Mouse (Mus musculus): ENCODE measurements around the gene Supt20. TPM values are rescaled to one million over a fixed set of nuclear protein-coding genes. Genes with fewer than 3 reads are reported as not detected.

Supt20 gene
- total and polyA plus RNA-seq, 3 experiments, result 31.6 to 66.6 TPM; not detected in 1

GRCm38 (mm10) chr3:54668722-54669121 is 23.9 kb upstream of the Supt20 start:
- H3K4me1 ChIP-seq (ENCODE audit: control insufficient read depth in 1 of 2, insufficient read depth in 2 of 2, low read length in 2 of 2), result no peaks in the 10 kb centered on the region; a peak in 3 of 4 replicates

GRCm38 (mm10) chr3:54669559-54669958 is 23.0 kb upstream of the Supt20 start:
- H3K9ac ChIP-seq (ENCODE audit: control insufficient read depth, low read depth, low read length, poor library complexity, severe bottlenecking), result no peak overlapping the region
- no peak overlapping the region for H3K27ac ChIP-seq (ENCODE audit: control insufficient read depth, low read depth, low read length)
- H3K79me2 ChIP-seq (ENCODE audit: control insufficient read depth, insufficient read depth, low read length, poor library complexity), result no peaks in the 10 kb centered on the region
- H3K9me3 ChIP-seq (replicated peaks; ENCODE audit: insufficient read depth, low read length), result no peaks in the 10 kb centered on the region
- H3K36me3 ChIP-seq (ENCODE audit: control insufficient read depth in 1 of 2, insufficient read depth in 2 of 2, low read length in 2 of 2), result peaks cover 0 to 3% of the 10 kb centered on the region in 2 experiments; a peak in 1 of 4 replicates
- H3K4me1 ChIP-seq (ENCODE audit: control insufficient read depth in 1 of 2, insufficient read depth in 2 of 2, low read length in 2 of 2), result no peaks in the 10 kb centered on the region; a peak in 3 of 4 replicates
- no peaks in the 10 kb centered on the region; a peak in 1 of 4 replicates for H3K27me3 ChIP-seq (ENCODE audit: control insufficient read depth in 1 of 2, insufficient read depth in 2 of 2, low read length in 2 of 2)
- peak; percentile 21 for TF ChIP-seq RAD21 (IDR thresholded peaks at IDR 0.05; ENCODE audit: low read depth, low read length)
- TF ChIP-seq BHLHE40 (IDR thresholded peaks at IDR 0.05; ENCODE audit: borderline replicate concordance, low read depth, low read length), result no peak
- TF ChIP-seq GATA1 (IDR thresholded peaks at IDR 0.05; ENCODE audit: low read depth, low read length), result no peak
- peak in 2 of 3 experiments; percentile 9 to 48; a peak in 3 of 6 replicates for TF ChIP-seq CTCF (IDR thresholded peaks at IDR 0.05 in 2 of 3, conservative IDR thresholded peaks at IDR 0.05 in 1 of 3; ENCODE audit: control insufficient read depth in 1 of 3, insufficient read depth in 1 of 3, low read depth in 2 of 3, low read length in 3 of 3, poor library complexity in 1 of 3, severe bottlenecking in 1 of 3)
- no peak for TF ChIP-seq ZC3H11A (IDR thresholded peaks at IDR 0.05; ENCODE audit: low read depth, low read length)
- no peak overlapping the region for H3K4me3 ChIP-seq (ENCODE audit: control insufficient read depth in 1 of 2, insufficient read depth in 1 of 2, low read depth in 2 of 2, low read length in 2 of 2)
- peak; percentile 28 for DNase-seq (ENCODE audit: low read depth, low spot score)

More at GRCm38 (mm10) chr3:54668722-54669121, 23.9 kb upstream of the Supt20 start:
- H3K9ac ChIP-seq (ENCODE audit: control insufficient read depth, low read depth, low read length, poor library complexity, severe bottlenecking), result no peak overlapping the region
- H3K27me3 ChIP-seq (ENCODE audit: control insufficient read depth in 1 of 2, insufficient read depth in 2 of 2, low read length in 2 of 2), result no peaks in the 10 kb centered on the region; a peak in 1 of 4 replicates
- no peak for DNase-seq (ENCODE audit: low read depth, low spot score)
- TF ChIP-seq POLR2A (IDR thresholded peaks at IDR 0.05; ENCODE audit: control insufficient read depth in 1 of 2, insufficient read depth in 1 of 2, low read depth in 1 of 2, low read length in 2 of 2, poor library complexity in 1 of 2) (no peak), NRF1 (IDR thresholded peaks at IDR 0.05; ENCODE audit: insufficient read depth, low read depth, low read length, poor library complexity, severe bottlenecking) (no peak), HCFC1 (IDR thresholded peaks at IDR 0.05; ENCODE audit: low read depth, low read length) (no peak), MEF2A (IDR thresholded peaks at IDR 0.05; ENCODE audit: extremely low read depth, insufficient replicate concordance, low read depth, low read length, poor library complexity, severe bottlenecking) (no peak), SMC3 (IDR thresholded peaks at IDR 0.05; ENCODE audit: low read depth, low read length) (no peak), SIN3A (IDR thresholded peaks at IDR 0.05; ENCODE audit: low read length) (no peak), TAL1 (IDR thresholded peaks at IDR 0.05; ENCODE audit: low read length) (no peak), BHLHE40 (IDR thresholded peaks at IDR 0.05; ENCODE audit: borderline replicate concordance, low read depth, low read length) (no peak), UBTF (IDR thresholded peaks at IDR 0.05; ENCODE audit: borderline replicate concordance, insufficient read depth, low read depth, low read length) (no peak), POLR2AphosphoS2 (IDR thresholded peaks at IDR 0.05; ENCODE audit: low read length) (no peak), JUND (IDR thresholded peaks at IDR 0.05; ENCODE audit: low read depth, low read length) (no peak), MYC (IDR thresholded peaks at IDR 0.05; ENCODE audit: low read depth, low read length) (no peak), RCOR1 (IDR thresholded peaks at IDR 0.05; ENCODE audit: low read depth, low read length) (no peak), ZMIZ1 (IDR thresholded peaks at IDR 0.05; ENCODE audit: low read depth, low read length) (no peak), CTCF (IDR thresholded peaks at IDR 0.05 in 2 of 3, conservative IDR thresholded peaks at IDR 0.05 in 1 of 3; ENCODE audit: control insufficient read depth in 1 of 3, insufficient read depth in 1 of 3, low read depth in 2 of 3, low read length in 3 of 3, poor library complexity in 1 of 3, severe bottlenecking in 1 of 3) (no peak), USF1 (IDR thresholded peaks at IDR 0.05; ENCODE audit: low read depth, low read length) (no peak), NELFE (IDR thresholded peaks at IDR 0.05; ENCODE audit: low read depth, low read length) (no peak)
- H3K4me3 ChIP-seq (ENCODE audit: control insufficient read depth in 1 of 2, insufficient read depth in 1 of 2, low read depth in 2 of 2, low read length in 2 of 2), result no peak overlapping the region; a peak in 1 of 4 replicates
- no peaks in the 10 kb centered on the region for H3K79me2 ChIP-seq (ENCODE audit: control insufficient read depth, insufficient read depth, low read length, poor library complexity)
- no peak overlapping the region for H3K27ac ChIP-seq (ENCODE audit: control insufficient read depth, low read depth, low read length)
- peaks cover 0 to 3% of the 10 kb centered on the region in 2 experiments; a peak in 1 of 4 replicates for H3K36me3 ChIP-seq (ENCODE audit: control insufficient read depth in 1 of 2, insufficient read depth in 2 of 2, low read length in 2 of 2)
- H3K9me3 ChIP-seq (replicated peaks; ENCODE audit: insufficient read depth, low read length), result no peaks in the 10 kb centered on the region
